Mouse (Mus musculus) hindbrain, embryonic 10.5 days (tissue): ENCODE measurements around the gene Tmem239. TPM values are rescaled to one million over a fixed set of nuclear protein-coding genes. Genes with fewer than 3 reads are reported as not detected.
"Not testable (repeated sequence)": the region's sequence is repeated elsewhere in the genome, so short reads cannot be mapped to it uniquely, and the experiment has no call there.

Experiments used
- DNase-seq: peaks from one replicate; pipeline ENCODE4 v3.0.0-alpha.2; 2017; ENCODE audit warnings: low spot score
- H3K27ac ChIP-seq: fragments of 300-500 bp; sonication (generic); 2 replicates; pipeline ENCODE4 v1.5.1; 2016; ENCODE audit warnings: mild to moderate bottlenecking, moderate library complexity
- H3K27me3 ChIP-seq: fragments of 300-500 bp; sonication (generic); 2 replicates; pipeline ENCODE4 v1.6.1; 2016; ENCODE audit warnings: mild to moderate bottlenecking; ENCODE audit not compliant: poor library complexity, insufficient read depth, severe bottlenecking
- H3K36me3 ChIP-seq: fragments of 300-500 bp; sonication (generic); 2 replicates; pipeline ENCODE4 v1.6.1; 2016; ENCODE audit warnings: mild to moderate bottlenecking, moderate library complexity
- H3K4me1 ChIP-seq: fragments of 300-500 bp; sonication (generic); replicated peaks from 2 replicates; pipeline ENCODE4 v1.6.1; 2016; ENCODE audit warnings: mild to moderate bottlenecking
- H3K4me3 ChIP-seq: fragments of 300-500 bp; sonication (generic); 2 replicates; pipeline ENCODE4 v1.5.1; 2016; ENCODE audit warnings: mild to moderate bottlenecking, moderate library complexity
- H3K9me3 ChIP-seq: fragments of 300-500 bp; sonication (generic); 2 replicates; pipeline ENCODE4 v1.6.1; 2016; ENCODE audit warnings: mild to moderate bottlenecking, moderate library complexity
- WGBS: fragments of 180-500 bp; shearing (Covaris S2); methylation state at CpG from one replicate; pipeline ENCODE4 v1.1.7; 2016; 5-methylcytosine and 5-hydroxymethylcytosine counted together
- polyA plus RNA-seq: library from polyadenylated mRNA; unstranded; fragments of >200 nt; fragmentation: Nextera tagmentation; extraction: Ambion mirVana; gene quantifications from 2 replicates; pipeline ENCODE4 v1.2.1, GENCODE M21; 2016

Tmem239 gene
- polyA plus RNA-seq: not detected in 2 replicates

- Histone ChIP-seq H3K9me3 (no peaks in the 10 kb centered on the region), H3K4me3 (no peak within 1 kb of the TSS), H3K27me3 (peaks cover 13% of the 10 kb centered on the region), H3K4me1 (peaks cover 18% of the 10 kb centered on the region), H3K27ac (peak within 1 kb of the TSS; percentile 23; the same call in 1 of the 2 replicates), H3K36me3 (no peaks in the 10 kb centered on the region)
- 83% methylated on average over 2 of the region's 2 CpGs for WGBS
- DNase-seq: no peak
Measured at GRCm38 (mm10) chr2:130406178-130406577, at the start of gene Tmem239. Gene Tmem239, plus strand, starts transcription at chr2:130406478.

- H3K27ac ChIP-seq: no peak overlapping the region
- WGBS: 91% methylated on average over 5 of the region's 5 CpGs
- H3K27me3 ChIP-seq: peaks cover 49% of the 10 kb centered on the region
- H3K36me3 ChIP-seq: no peaks in the 10 kb centered on the region
- peaks cover 11% of the 10 kb centered on the region for H3K4me1 ChIP-seq
- H3K4me3 ChIP-seq: no peak overlapping the region
- H3K9me3 ChIP-seq: no peaks in the 10 kb centered on the region
- no peak for DNase-seq
Measured at GRCm38 (mm10) chr2:130357551-130357950, 48.7 kb upstream of the Tmem239 start.

- 23% methylated on average over 5 of the region's 5 CpGs for WGBS
- Histone ChIP-seq H3K4me1 (peaks cover 14% of the 10 kb centered on the region), H3K36me3 (no peaks in the 10 kb centered on the region), H3K27me3 (peaks cover 62% of the 10 kb centered on the region), H3K27ac (no peak overlapping the region), H3K9me3 (no peaks in the 10 kb centered on the region), H3K4me3 (no peak overlapping the region)
- no peak for DNase-seq
Measured at GRCm38 (mm10) chr2:130358852-130359251, 47.4 kb upstream of the Tmem239 start.

- H3K36me3 ChIP-seq: no peaks in the 10 kb centered on the region
- peaks cover 93% of the 10 kb centered on the region for H3K27me3 ChIP-seq
- DNase-seq: peak; percentile 64
- peak overlapping the region; percentile 34; the same call in 1 of the 2 replicates for H3K4me3 ChIP-seq
- H3K4me1 ChIP-seq: peaks cover 25% of the 10 kb centered on the region
- no peaks in the 10 kb centered on the region for H3K9me3 ChIP-seq
- WGBS: 2% methylated on average over 14 of the region's 14 CpGs
- 0 out of 2 replicates have a peak overlapping the region, but pooled peaks have one; percentile 2 for H3K27ac ChIP-seq
Measured at GRCm38 (mm10) chr2:130362511-130363026, 43.7 kb upstream of the Tmem239 start.

- peak; percentile 43 for DNase-seq
- peaks cover 71% of the 10 kb centered on the region for H3K27me3 ChIP-seq
- WGBS: 8% methylated on average over 30 of the region's 30 CpGs
Measured at GRCm38 (mm10) chr2:130365211-130366094, 40.8 kb upstream of the Tmem239 start.

GRCm38 (mm10) chr2:130367386-130367785, 38.9 kb upstream of the Tmem239 start:
- 75% methylated on average over 4 of the region's 4 CpGs for WGBS

More at GRCm38 (mm10) chr2:130365211-130366094, 40.8 kb upstream of the Tmem239 start:
- Histone ChIP-seq H3K4me3 (peak overlapping the region; percentile 51), H3K9me3 (no peaks in the 10 kb centered on the region), H3K4me1 (peaks cover 34% of the 10 kb centered on the region), H3K36me3 (no peaks in the 10 kb centered on the region), H3K27ac (peak overlapping the region; percentile 5; the same call in 1 of the 2 replicates)

GRCm38 (mm10) chr2:130373026-130373425, 33.3 kb upstream of the Tmem239 start:
- H3K27me3 ChIP-seq: peaks cover 11% of the 10 kb centered on the region; the same call in 1 of the 2 replicates
- not testable (repeated sequence) for H3K9me3 ChIP-seq, DNase-seq, H3K27ac ChIP-seq, H3K4me3 ChIP-seq, H3K36me3 ChIP-seq
- WGBS: 61% methylated on average over 1 of the region's 1 CpGs
- peaks cover 12% of the 10 kb centered on the region for H3K4me1 ChIP-seq

More at GRCm38 (mm10) chr2:130367386-130367785, 38.9 kb upstream of the Tmem239 start:
- H3K27me3 ChIP-seq: peaks cover 52% of the 10 kb centered on the region
- H3K4me3 ChIP-seq: no peak overlapping the region
- peaks cover 28% of the 10 kb centered on the region for H3K4me1 ChIP-seq
- H3K9me3 ChIP-seq: no peaks in the 10 kb centered on the region
- H3K36me3 ChIP-seq: no peaks in the 10 kb centered on the region
- no peak overlapping the region for H3K27ac ChIP-seq
- DNase-seq: no peak

- H3K4me3 ChIP-seq: no peak overlapping the region
- WGBS: 80% methylated on average over 4 of the region's 4 CpGs
- peaks cover 4% of the 10 kb centered on the region; the same call in 1 of the 2 replicates for H3K27me3 ChIP-seq
- no peak for DNase-seq
- H3K36me3 ChIP-seq: no peaks in the 10 kb centered on the region
- no peaks in the 10 kb centered on the region for H3K9me3 ChIP-seq
- peaks cover 8% of the 10 kb centered on the region for H3K4me1 ChIP-seq
- H3K27ac ChIP-seq: no peak overlapping the region
Measured at GRCm38 (mm10) chr2:130374951-130375350, 31.3 kb upstream of the Tmem239 start.

GRCm38 (mm10) chr2:130383205-130383604, 23.1 kb upstream of the Tmem239 start:
- Histone ChIP-seq H3K27me3 (no peaks in the 10 kb centered on the region), H3K4me3 (no peak overlapping the region), H3K4me1 (no peaks in the 10 kb centered on the region), H3K36me3 (no peaks in the 10 kb centered on the region), H3K9me3 (no peaks in the 10 kb centered on the region), H3K27ac (no peak overlapping the region)
- DNase-seq: no peak
- WGBS: 62% methylated on average over 3 of the region's 3 CpGs

- WGBS: 84% methylated on average over 6 of the region's 6 CpGs
- Histone ChIP-seq H3K27me3 (no peaks in the 10 kb centered on the region), H3K27ac (no peak overlapping the region), H3K9me3 (no peaks in the 10 kb centered on the region), H3K36me3 (no peaks in the 10 kb centered on the region), H3K4me1 (no peaks in the 10 kb centered on the region), H3K4me3 (no peak overlapping the region)
- DNase-seq: no peak
Measured at GRCm38 (mm10) chr2:130383895-130384294, 22.4 kb upstream of the Tmem239 start.

GRCm38 (mm10) chr2:130386212-130386611, 20.1 kb upstream of the Tmem239 start:
- Histone ChIP-seq H3K4me3 (no peak overlapping the region), H3K9me3 (no peaks in the 10 kb centered on the region), H3K36me3 (peaks cover 6% of the 10 kb centered on the region; the same call in 1 of the 2 replicates), H3K4me1 (no peaks in the 10 kb centered on the region), H3K27ac (no peak overlapping the region), H3K27me3 (no peaks in the 10 kb centered on the region)
- DNase-seq: no peak
- 69% methylated on average over 1 of the region's 1 CpGs for WGBS

GRCm38 (mm10) chr2:130388796-130389195, 17.5 kb upstream of the Tmem239 start:
- no peak overlapping the region for H3K27ac ChIP-seq
- 78% methylated on average over 2 of the region's 2 CpGs for WGBS
- H3K4me1 ChIP-seq: no peaks in the 10 kb centered on the region
- DNase-seq: no peak
- H3K27me3 ChIP-seq: no peaks in the 10 kb centered on the region
- H3K36me3 ChIP-seq: peaks cover 21% of the 10 kb centered on the region
- H3K9me3 ChIP-seq: no peaks in the 10 kb centered on the region
- H3K4me3 ChIP-seq: no peak overlapping the region
